Mouse (Mus musculus): Measurements from ENCODE around the gene Ifih1.
A peak's percentile ranks its signal among the peaks of the same experiment; 100 is the strongest.

The Ifih1 gene

DNA sequence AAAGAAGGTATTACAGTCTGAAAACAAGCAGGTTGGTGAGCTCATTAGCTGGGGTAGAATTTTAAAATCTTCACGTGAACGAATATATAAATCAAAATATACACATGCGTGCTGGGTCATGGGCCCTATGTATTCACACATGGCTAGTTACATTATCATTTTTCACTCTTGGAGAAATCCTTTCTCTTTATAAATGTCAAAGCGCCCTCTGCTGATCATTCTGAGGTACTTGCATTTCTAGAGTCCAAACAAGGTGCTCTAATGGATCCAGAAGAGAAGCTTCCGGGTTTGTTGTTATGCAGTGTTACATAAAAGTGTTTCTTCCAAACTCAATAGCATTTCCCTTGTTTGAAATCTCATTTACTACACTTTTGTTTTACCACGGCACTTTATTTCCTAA lies 15.6 kb downstream of the Ifih1 start:
- peak; percentile 23 for DNase-seq

DNA sequence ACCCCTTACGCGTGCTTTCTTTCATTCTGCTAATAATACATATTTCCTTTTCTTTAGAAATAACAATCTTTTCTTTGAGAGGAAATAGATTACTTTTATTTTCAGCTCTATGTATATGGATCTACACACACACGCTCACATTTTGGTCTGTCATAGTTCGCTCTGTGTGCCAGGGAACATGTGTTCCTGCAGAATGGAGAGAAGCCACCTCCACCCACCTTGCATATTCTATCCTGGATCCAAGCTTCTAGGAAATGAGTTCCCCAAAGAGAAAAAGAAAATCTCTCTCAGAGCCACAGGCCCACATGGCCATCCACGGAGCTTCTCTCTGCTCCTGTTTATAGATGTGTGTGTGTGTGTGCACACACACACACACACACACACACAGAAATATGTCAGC lies 17.7 kb downstream of the Ifih1 start:
- DNase-seq: peak; percentile 76

GRCm38 (mm10) chr2:62627728-62628127 lies 18.3 kb downstream of the Ifih1 start:
- no peak for DNase-seq

DNA sequence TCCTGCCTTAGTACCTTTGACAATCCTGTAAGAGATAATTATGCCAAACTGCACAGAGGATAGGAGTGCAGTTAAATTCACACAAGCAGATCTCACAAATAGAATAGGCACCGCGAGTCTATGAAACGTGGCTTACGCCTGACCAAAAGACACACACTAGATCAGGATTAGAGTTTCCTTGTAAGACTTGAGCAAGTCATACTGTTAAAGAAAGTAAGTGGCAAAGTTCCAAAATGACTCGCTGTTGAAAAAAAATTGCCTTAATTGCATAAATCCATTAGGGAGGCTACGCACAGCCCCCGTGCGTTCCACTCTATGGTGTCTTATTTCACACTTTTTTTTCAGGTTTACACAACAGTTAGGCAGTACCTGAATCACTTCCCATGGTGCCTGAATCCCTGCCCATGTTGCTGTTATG lies 23.0 kb downstream of the Ifih1 start:
- peak; percentile 12 for DNase-seq

- no peak for DNase-seq
These were observed 26.4 kb downstream of the Ifih1 start for GRCm38 (mm10) chr2:62619679-62620078.

DNA sequence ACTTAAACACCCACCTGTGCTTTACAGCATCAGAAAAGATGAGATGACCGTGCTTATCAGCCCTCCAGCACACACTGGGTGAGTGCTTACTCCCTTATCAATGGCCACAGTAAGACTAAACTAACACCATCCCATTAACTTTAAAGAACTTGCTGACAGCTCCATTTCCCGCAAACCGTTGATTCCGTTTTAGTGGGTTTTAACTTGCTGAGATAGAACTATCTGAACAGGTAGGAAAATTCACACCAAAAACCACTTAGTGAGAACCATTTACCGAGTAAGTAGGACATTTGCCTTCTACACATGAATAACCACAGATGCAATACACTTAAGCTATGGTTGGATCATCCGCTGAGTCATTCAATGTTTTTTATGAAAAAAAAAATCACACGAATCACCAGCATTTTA lies 27.1 kb downstream of the Ifih1 start:
- no peak for DNase-seq

- no peak for DNase-seq
These were observed 32.9 kb downstream of the Ifih1 start for GRCm38 (mm10) chr2:62613133-62613532.

DNA sequence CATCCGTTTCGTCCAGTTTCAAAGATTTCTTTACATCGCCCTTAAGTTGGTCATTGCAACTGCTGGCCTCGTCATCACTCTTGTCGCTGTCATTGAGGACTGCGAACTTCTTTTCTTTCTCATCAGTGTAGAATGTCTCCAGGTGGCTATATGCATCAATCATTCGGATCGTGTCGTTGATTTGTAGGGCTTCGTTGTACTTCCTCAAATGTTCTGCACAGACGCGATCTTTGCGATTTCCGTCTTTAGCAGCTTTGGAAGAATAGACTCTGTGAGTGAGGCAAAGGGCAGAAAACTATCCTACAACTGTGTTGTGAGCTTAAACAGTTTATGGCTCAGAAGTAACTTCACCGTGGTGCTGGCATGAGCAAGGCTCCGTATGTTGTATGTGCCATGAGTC lies 39.9 kb downstream of the Ifih1 start:
- DNase-seq: no peak

- no peak for DNase-seq
These were observed 42.5 kb downstream of the Ifih1 start for GRCm38 (mm10) chr2:62603530-62603929.

DNA sequence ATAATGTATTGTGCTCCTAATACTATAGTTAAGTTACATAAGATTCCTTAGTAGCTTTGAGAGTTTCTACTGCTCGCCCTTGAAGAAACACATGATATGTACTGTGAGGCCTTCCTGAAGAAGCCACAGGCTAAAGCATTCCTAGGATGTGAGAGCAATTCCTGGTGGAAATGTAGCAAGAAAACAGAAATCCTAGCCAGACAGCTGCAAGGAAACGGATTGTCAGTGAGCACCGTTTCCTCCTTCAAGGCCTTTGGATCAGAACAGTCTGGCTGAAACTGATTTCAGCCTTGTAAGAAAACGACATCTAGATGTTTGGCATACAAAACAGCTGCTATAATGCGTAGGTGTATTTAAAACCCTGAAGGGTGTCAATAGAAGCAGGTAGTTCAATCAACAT lies 49.5 kb downstream of the Ifih1 start:
- DNase-seq: no peak

DNA sequence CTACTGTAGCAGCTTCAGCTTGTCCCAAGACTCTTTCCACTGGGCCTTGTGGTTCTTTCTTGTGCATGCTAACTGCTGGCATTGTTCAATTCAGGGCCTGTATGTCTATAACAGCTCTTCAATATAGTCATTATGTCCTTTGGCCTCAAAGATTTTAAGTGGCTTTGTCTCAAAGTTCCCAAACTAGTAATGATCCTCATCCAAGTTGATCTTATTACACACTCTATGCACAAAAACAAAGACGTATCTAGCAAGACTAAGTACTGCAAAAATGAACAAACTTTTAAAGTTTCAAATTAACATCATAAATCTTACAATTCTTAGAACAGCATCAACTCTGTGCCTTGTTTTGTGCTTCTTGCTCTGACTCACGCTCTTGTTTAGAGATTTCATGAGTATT lies 51.6 kb downstream of the Ifih1 start:
- no peak for DNase-seq

DNA sequence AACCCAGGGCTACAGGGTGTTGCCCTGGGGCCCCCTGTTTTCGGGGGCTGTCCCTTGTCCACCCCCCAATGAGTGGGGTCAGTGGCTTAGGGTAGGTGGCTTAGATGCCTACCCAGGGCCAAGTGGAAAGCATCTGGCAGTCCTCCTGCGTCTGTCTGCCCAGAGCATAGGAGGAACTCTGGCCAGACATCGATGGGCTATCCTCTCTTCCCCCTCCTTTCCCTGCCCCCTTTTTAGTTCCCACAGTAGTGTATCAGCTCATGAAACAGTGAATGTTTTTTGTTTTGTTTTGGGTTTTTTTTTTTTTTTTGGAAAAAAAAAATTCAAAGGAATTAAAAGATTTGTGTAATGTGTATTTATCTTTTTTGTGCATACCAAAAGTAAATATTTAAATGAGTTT lies 54.5 kb downstream of the Ifih1 start:
- no peak for DNase-seq

DNA sequence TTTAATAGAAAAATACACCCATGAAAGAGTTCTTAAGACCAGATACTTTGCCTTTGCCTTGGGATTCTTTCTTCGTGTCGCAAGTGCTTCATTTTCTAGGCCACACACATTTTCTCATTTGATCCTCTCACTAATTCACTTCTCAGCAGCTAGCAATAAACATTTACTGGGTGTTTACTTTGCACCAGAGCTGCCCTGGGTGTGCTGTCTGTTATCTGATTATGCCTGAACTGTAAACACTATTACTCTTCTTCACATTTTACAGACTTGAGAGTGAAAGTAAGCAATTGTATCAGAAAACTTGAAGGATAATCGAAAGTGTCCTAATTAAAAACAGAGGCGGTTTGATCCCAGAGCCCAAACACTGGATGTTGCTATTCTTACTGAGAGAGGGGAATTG lies 56.7 kb downstream of the Ifih1 start:
- no peak for DNase-seq

- DNase-seq: no peak
These were observed 60.3 kb downstream of the Ifih1 start for GRCm38 (mm10) chr2:62585769-62586168.

- DNase-seq: no peak
These were observed 71.1 kb downstream of the Ifih1 start for GRCm38 (mm10) chr2:62574962-62575361.

- DNase-seq: peak; percentile 54
These were observed 71.8 kb downstream of the Ifih1 start for GRCm38 (mm10) chr2:62574250-62574649.

DNA sequence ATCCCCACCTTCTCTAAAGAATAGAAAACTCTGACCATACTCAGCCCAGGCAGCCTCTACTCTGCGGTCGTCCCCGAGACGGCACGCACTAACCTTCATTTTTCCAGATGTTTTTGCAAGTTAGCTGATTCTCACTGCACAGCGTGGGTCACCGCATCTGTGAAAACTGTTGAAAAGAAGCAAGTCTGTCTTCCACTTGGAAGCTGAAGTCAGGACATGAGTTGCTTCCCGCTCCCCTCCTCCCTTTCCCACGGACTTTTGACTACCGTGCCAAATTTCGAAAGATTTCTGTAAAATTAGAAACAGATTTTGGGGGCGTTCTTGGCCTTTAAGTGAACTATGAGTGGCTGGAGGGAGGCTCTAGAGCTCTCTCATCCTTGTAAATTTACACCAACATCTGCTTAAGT lies 72.3 kb downstream of the Ifih1 start, which contains the start of gene Fap:
Gene Fap (minus strand): TSS at position 323 of the 407 bp plus-strand sequence.
- DNase-seq: no peak

GRCm38 (mm10) chr2:62573099-62573752 lies 72.8 kb downstream of the Ifih1 start:
- DNase-seq: no peak

- no peak for DNase-seq
These were observed 81.4 kb downstream of the Ifih1 start for GRCm38 (mm10) chr2:62564687-62565086.

- DNase-seq: no peak
These were observed 83.2 kb downstream of the Ifih1 start for GRCm38 (mm10) chr2:62562661-62563485.

- no peak for DNase-seq
These were observed 88.6 kb downstream of the Ifih1 start for GRCm38 (mm10) chr2:62557417-62557816.

GRCm38 (mm10) chr2:62556349-62556748 lies 89.7 kb downstream of the Ifih1 start:
- DNase-seq: no peak

DNA sequence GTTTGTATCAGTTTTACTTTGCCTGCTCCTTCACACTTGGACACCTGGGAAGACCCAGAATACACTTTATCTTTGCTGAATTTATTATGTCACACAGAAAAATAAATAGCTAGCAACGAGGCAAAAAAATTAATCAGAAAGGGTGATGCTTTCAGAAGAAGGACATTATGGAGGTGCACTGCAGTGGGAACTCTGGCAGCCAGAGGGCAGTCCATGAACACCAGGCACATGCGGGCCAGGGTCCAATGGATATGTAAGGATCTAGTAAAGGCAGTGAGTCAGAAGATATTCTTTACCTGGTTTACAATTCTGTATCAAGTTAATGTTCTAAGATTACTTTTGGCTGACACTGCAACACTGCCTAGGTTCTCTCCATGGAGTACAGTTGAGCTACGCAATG lies 96.4 kb downstream of the Ifih1 start:
- DNase-seq: no peak

DNA sequence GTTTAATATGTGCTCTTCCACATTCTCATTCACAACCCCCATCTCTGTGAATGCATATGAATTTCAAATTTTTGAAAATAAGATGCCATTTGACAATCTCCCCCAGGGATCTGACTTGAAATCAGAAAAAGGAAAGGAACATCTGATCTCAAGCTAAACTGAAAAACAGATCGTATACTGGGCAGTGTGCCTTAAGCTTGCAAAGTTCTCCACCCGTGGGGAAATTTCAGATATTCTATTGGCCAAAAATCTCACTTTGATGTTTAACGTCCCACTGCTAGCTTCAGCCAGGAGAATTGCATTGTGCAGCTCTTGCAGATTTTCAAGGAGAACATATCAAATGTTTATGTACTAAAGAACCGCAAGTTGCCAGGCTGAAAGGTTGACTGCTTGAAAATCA lies 96.9 kb downstream of the Ifih1 start:
- DNase-seq: no peak

Measured in right cerebral cortex, adult 18-20 months (tissue).